Mouse (Mus musculus) cerebellum, postnatal 25 days (tissue): ENCODE results near the gene Ednra.
"Not testable (repeated sequence)": the region's sequence is repeated elsewhere in the genome, so short reads cannot be mapped to it uniquely, and the experiment has no call there.

Experiments
- DNase-seq, 2 experiments: peaks; one replicate each; pipeline ENCODE4 v3.0.0; 2021; ENCODE audit warnings: mixed read lengths in 2 of 2

The Ednra gene

GRCm38 (mm10) chr8:77717036-77717435 is 7.2 kb downstream of the Ednra start:
- DNase-seq, result no peak

GRCm38 (mm10) chr8:77714455-77714854 is 9.8 kb downstream of the Ednra start:
- DNase-seq, result no peak

GRCm38 (mm10) chr8:77713688-77714087 is 10.6 kb downstream of the Ednra start:
- no peak for DNase-seq

DNA sequence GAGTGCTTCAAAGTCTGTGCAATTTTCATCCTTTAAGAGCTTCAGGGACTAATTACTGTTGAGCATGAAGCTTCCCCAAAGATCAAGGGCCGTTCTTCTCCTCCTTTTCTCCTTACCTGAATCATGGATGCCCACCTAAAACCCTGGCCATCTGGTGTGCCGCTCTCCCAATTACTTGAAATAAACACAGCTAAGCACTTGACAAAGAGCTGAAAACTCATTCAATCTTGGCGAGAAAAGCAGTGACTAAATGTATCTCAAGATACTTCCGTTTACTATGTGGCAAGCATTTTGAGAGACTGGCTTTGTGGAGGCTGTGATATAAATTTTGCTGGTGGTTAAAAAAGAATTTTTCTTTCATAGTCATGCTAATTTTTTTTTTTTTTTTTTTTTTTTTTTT is 19.5 kb downstream of the Ednra start:
- no peak for DNase-seq

DNA sequence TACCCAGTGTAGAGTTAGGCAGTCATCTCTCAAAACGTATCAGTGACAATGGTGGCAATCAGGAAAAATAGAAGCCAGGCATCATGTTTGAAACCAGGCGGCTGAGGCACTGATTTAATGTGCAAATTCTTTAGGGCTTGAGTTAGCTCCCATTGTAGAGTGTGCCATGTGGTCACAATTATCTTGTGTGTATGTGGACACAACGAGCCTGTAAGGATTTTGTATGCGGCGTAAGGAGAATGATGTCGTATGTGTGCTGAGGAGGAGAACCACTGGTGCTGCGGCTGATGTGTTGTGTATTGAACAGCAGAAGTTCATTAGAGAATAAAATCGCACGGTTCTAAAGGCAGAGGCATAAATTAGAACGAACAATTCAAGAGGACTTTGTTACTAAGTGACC is 26.2 kb downstream of the Ednra start:
- DNase-seq, result no peak

GRCm38 (mm10) chr8:77696182-77696581 is 28.1 kb downstream of the Ednra start:
- DNase-seq, result no peak

DNA sequence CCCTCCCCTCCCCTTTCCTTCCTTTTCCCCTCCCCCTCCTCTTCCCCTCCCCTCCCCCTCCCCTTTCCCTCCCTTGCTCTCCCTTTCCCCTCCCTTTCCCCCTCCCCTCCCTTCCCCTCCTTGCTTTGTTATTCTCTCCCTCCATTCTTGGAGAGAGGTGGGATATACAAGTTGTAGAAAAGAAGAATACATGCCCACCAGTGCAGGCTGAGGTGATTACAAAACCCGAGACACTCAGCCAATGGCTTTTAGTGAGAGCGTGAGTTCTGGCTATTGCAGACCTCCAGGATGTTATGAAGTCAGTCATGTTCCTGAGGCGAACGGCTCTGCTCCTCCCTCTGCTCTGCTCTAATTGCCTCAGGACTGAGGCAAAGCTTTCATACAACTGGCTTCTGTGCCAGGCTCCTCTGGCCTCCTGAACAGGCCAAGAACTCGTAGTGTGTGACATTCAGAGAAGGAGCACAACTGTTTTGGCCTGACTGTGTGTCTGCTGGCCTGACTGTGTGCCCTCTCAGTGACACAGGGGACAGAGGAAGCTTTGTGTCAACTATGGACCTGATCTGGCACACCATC is 28.7 kb downstream of the Ednra start:
- DNase-seq, result no peak

GRCm38 (mm10) chr8:77695070-77695469 is 29.2 kb downstream of the Ednra start:
- no peak for DNase-seq

DNA sequence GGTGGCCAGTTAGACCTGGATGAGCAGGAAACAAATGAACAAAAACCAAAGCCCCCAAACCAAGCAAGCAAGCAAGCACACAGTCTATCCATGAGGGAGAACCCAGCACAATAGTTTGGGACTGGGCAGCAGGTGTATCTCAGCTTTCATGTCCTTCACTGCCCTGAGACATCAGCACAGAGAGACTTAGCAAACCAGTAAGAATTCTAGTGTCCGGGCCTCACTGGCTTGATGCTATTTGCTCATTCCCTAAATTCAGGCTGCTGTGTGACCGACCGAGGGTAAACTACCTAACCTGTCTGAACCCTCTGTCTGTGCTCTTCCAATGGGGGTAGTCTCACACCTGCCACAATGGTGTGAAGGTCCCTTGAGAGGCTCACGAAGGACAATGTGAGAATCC is 29.7 kb downstream of the Ednra start:
- no peak for DNase-seq

GRCm38 (mm10) chr8:77689421-77690059 is 34.7 kb downstream of the Ednra start:
- not testable (repeated sequence) for DNase-seq

GRCm38 (mm10) chr8:77688978-77689377 is 35.3 kb downstream of the Ednra start:
- DNase-seq, result no peak

DNA sequence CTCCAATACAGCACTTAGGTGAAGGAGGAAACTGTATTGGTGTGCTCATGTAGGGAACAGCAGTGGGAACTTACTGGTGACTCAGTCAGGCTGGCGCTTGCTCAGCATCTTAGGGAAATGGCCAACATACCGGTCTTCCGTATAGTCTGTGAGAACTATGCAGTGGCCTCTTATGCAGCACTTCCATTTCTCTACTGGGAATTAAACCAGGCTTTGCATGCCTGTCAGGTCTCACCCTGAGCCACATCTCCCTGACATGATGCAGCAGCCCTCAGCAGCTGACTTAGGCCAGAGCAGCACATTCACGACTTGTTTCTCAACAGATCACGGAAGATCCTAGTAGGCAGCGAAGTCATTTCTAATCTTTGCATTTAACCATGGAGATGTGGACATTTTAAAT is 39.9 kb downstream of the Ednra start:
- no peak for DNase-seq

DNA sequence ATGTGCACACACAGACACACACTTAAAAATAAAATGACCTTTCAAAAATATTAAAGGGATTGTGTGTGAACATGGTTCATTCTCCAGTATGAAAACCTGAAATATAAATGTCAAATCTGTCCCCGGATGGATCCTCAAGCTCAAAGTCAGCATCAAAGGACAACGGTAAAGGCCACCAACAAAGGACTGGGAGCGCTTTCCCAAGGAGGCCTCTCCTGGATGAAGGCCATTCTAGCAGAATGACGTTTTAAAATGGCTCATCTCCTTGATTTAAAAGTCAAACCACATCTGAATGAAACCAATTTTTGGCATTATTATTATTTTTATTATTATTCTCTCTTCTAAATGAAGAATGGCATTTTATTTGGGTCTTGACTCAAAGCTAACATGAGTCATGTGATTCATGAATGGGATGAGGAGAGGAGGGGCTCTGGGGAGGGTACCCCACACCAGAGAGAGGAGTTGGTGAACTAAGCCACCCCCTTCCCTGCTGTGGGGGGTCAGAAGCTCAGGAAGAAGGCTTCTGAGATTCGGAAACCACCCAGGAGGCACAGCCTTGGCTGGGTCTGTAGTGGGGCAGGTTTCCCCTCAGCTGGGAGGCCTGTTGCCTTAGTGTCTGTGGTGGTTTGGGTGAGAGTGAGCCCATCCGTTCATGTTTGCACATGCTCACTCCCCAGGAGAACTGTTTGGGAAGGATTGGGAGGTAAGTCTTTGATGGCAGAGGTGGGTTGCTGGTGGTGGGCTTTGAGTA is 40.7 kb downstream of the Ednra start:
- no peak for DNase-seq

GRCm38 (mm10) chr8:77682008-77682934 is 42.0 kb downstream of the Ednra start:
- no peak for DNase-seq

- no peak for DNase-seq
Observed at GRCm38 (mm10) chr8:77672036-77672435, 52.2 kb downstream of the Ednra start.

DNA sequence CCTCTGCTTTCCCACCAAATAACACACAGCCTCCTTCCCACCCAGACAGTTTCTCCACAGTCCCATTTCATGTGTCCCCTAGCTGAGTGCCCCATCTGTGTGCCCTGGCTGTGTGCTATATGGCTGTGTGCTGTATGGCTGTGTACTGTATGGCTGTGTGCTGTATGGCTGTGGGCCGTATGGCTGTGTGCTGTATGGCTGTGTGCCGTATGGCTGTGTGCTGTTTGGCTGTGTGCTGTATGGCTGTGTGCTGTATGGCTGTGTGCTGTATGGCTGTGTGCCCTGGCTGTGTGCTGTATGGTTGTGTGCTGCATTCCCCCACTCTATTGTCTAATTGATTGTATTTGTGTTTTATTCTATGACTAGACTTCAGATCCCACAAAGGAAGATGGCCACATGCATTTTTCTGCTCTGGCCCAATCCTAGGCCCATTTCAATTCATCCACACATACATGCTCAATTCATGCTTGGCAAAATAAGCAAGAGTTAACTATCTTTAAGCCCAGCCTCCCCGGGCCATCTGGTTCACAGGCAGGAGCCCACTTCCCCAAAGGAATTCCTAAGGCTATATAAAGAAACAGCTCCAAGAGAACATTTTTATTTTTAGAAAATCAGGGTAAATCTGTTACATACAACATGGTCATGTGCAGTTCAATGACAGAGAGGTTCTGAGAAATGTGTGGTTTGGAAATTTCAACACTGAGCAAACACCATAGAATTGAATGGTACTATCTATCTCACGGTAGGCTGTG is 53.5 kb downstream of the Ednra start:
- no peak for DNase-seq

- DNase-seq, result no peak
Observed at GRCm38 (mm10) chr8:77667916-77668315, 56.3 kb downstream of the Ednra start.

- DNase-seq, result no peak
Observed at GRCm38 (mm10) chr8:77664901-77665300, 59.4 kb downstream of the Ednra start.

DNA sequence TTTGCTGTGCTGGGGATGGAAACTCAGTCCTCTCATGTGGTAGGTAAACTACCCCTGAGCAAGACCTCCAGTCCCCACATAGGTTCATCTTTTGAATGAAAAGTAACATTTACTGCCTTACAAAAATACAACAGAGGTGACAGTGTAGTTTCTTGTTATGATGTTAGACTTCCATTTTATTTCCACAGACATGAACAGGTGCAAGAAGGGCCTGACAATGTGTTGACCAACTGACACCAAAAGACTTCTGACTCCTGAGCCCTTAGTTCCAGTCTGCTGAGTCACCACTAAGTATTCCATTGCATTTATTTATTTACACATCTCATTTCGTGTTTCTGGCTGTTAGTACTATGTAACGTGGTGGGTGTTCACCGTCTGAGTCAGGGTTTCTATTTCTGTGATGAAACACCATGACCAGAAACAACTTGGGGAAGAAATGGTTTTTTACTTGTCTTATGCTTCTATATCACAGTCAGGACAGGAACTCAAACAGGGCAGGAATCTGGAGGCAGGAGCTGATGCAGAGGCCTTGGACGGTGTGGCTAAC is 64.7 kb downstream of the Ednra start:
- no peak for DNase-seq

GRCm38 (mm10) chr8:77658356-77658755 is 65.9 kb downstream of the Ednra start:
- DNase-seq, result no peak

- no peak for DNase-seq
Observed at GRCm38 (mm10) chr8:77650646-77651190, 73.5 kb downstream of the Ednra start.
